Mouse (Mus musculus): ENCODE results near the gene Ccna1. TPM values are rescaled to one million over a fixed set of nuclear protein-coding genes. Genes with fewer than 3 reads are reported as not detected.

The Ccna1 gene
- polyA plus RNA-seq, 3 experiments from 2014 or later: not detected

- no peak for ATAC-seq
Measured at GRCm38 (mm10) chr3:55065738-55066665, 10.7 kb upstream of the Ccna1 start.

- ATAC-seq: no peak
Measured at GRCm38 (mm10) chr3:55064396-55064795, 9.1 kb upstream of the Ccna1 start.

- no peak for ATAC-seq
Measured at GRCm38 (mm10) chr3:55062653-55063052, 7.4 kb upstream of the Ccna1 start.

GRCm38 (mm10) chr3:55056376-55056775 is 1.1 kb upstream of the Ccna1 start:
- ATAC-seq: no peak

- no peak for ATAC-seq
Measured at GRCm38 (mm10) chr3:55055747-55056120, 433 bp upstream of the Ccna1 start.

GRCm38 (mm10) chr3:55054231-55054630 is 1.1 kb downstream of the Ccna1 start:
- ATAC-seq: no peak

GRCm38 (mm10) chr3:55044601-55045370 is 10.5 kb downstream of the Ccna1 start:
- ATAC-seq: no peak

- ATAC-seq: no peak
Measured at GRCm38 (mm10) chr3:55037608-55038007, 17.7 kb downstream of the Ccna1 start.

GRCm38 (mm10) chr3:55027271-55027840 is 27.9 kb downstream of the Ccna1 start:
- no peak for ATAC-seq

- ATAC-seq: no peak
Measured at GRCm38 (mm10) chr3:55025502-55025901, 29.8 kb downstream of the Ccna1 start.

GRCm38 (mm10) chr3:55023347-55023746 is 32.0 kb downstream of the Ccna1 start:
- no peak for ATAC-seq

GRCm38 (mm10) chr3:55022247-55022646 is 33.1 kb downstream of the Ccna1 start:
- no peak for ATAC-seq

GRCm38 (mm10) chr3:55012536-55012935 is 42.8 kb downstream of the Ccna1 start:
- no peak for ATAC-seq

GRCm38 (mm10) chr3:55011681-55012080 is 43.6 kb downstream of the Ccna1 start:
- no peak for ATAC-seq

- ATAC-seq: no peak
Measured at GRCm38 (mm10) chr3:55008965-55009741, 46.1 kb downstream of the Ccna1 start.

- no peak for ATAC-seq
Measured at GRCm38 (mm10) chr3:55004036-55004435, 51.3 kb downstream of the Ccna1 start.

GRCm38 (mm10) chr3:55001677-55002076 is 53.6 kb downstream of the Ccna1 start:
- ATAC-seq: no peak

Other genes with a start within 250 kb of the Ccna1 start
- gene Rfxap, start 247.7 kb downstream of the Ccna1 start, polyA plus RNA-seq (2017; shearing (Covaris generic)): 1 to 10 TPM; 3.6 to 6.0 (median 5.8) TPM
- not detected for gene Sertm1, start 139.6 kb downstream of the Ccna1 start, polyA plus RNA-seq (2017; shearing (Covaris generic))
- gene Spg20, start 56.6 kb upstream of the Ccna1 start, polyA plus RNA-seq (2017; shearing (Covaris generic)): 10 to 100 TPM; 19.9 to 22.3 (median 20.6) TPM
- gene Ccdc169, start 81.8 kb upstream of the Ccna1 start, polyA plus RNA-seq (2017; shearing (Covaris generic)): not detected
- not detected for gene Sohlh2, start 126.5 kb upstream of the Ccna1 start, polyA plus RNA-seq (2017; shearing (Covaris generic))
- gene Dclk1, start 186.9 kb upstream of the Ccna1 start, polyA plus RNA-seq (2017; shearing (Covaris generic)): under 1 TPM; 0.15 to 0.70 (median 0.16) TPM

Data from inflammation-experienced regulatory T-cells, adult 6 months (primary cell).